Mouse (Mus musculus): Measurements from ENCODE around the gene Zbtb20. TPM values are rescaled to one million over a fixed set of nuclear protein-coding genes. Genes with fewer than 3 reads are reported as not detected.

The Zbtb20 gene
- polyA plus RNA-seq, 1 experiment: 5.9 TPM

- Histone ChIP-seq H3K27me3 (ENCODE audit: control insufficient read depth, insufficient read depth, low read length) (no peaks in the 10 kb centered on the region), H3K36me3 (ENCODE audit: control insufficient read depth, insufficient read depth, low read length) (no peaks in the 10 kb centered on the region), H3K4me3 (ENCODE audit: control insufficient read depth, low read depth, low read length) (no peak overlapping the region), H3K27ac (ENCODE audit: control insufficient read depth, insufficient read depth, low read depth, low read length) (peak overlapping the region; percentile 14), H3K4me1 (ENCODE audit: control insufficient read depth, insufficient read depth, low read length) (no peaks in the 10 kb centered on the region)
- TF ChIP-seq POLR2A (IDR thresholded peaks at IDR 0.05; ENCODE audit: control insufficient read depth, low read depth, low read length) (no peak), CTCF (IDR thresholded peaks at IDR 0.05; ENCODE audit: control insufficient read depth, insufficient read depth, insufficient replicate concordance, low read depth, low read length) (no peak)
Measured at GRCm38 (mm10) chr16:43592062-43592461, 716.4 kb downstream of the Zbtb20 start.

- H3K4me3 ChIP-seq (ENCODE audit: control insufficient read depth, low read depth, low read length): no peak overlapping the region
- no peaks in the 10 kb centered on the region for H3K36me3 ChIP-seq (ENCODE audit: control insufficient read depth, insufficient read depth, low read length)
- H3K4me1 ChIP-seq (ENCODE audit: control insufficient read depth, insufficient read depth, low read length): no peaks in the 10 kb centered on the region
- no peak for TF ChIP-seq CTCF (IDR thresholded peaks at IDR 0.05; ENCODE audit: control insufficient read depth, insufficient read depth, insufficient replicate concordance, low read depth, low read length)
- no peak for TF ChIP-seq POLR2A (IDR thresholded peaks at IDR 0.05; ENCODE audit: control insufficient read depth, low read depth, low read length)
- H3K27me3 ChIP-seq (ENCODE audit: control insufficient read depth, insufficient read depth, low read length): no peaks in the 10 kb centered on the region
- no peak overlapping the region for H3K27ac ChIP-seq (ENCODE audit: control insufficient read depth, insufficient read depth, low read depth, low read length)
Measured at GRCm38 (mm10) chr16:43592801-43593200, 717.1 kb downstream of the Zbtb20 start.

- Histone ChIP-seq H3K4me3 (ENCODE audit: control insufficient read depth, low read depth, low read length) (no peak overlapping the region), H3K4me1 (ENCODE audit: control insufficient read depth, insufficient read depth, low read length) (no peaks in the 10 kb centered on the region), H3K27ac (ENCODE audit: control insufficient read depth, insufficient read depth, low read depth, low read length) (no peak overlapping the region), H3K36me3 (ENCODE audit: control insufficient read depth, insufficient read depth, low read length) (no peaks in the 10 kb centered on the region), H3K27me3 (ENCODE audit: control insufficient read depth, insufficient read depth, low read length) (no peaks in the 10 kb centered on the region)
- no peak for TF ChIP-seq CTCF (IDR thresholded peaks at IDR 0.05; ENCODE audit: control insufficient read depth, insufficient read depth, insufficient replicate concordance, low read depth, low read length)
- TF ChIP-seq POLR2A (IDR thresholded peaks at IDR 0.05; ENCODE audit: control insufficient read depth, low read depth, low read length): no peak
Measured at GRCm38 (mm10) chr16:43597375-43598060, 721.8 kb downstream of the Zbtb20 start.

- no peak for TF ChIP-seq CTCF (IDR thresholded peaks at IDR 0.05; ENCODE audit: control insufficient read depth, insufficient read depth, insufficient replicate concordance, low read depth, low read length)
- TF ChIP-seq POLR2A (IDR thresholded peaks at IDR 0.05; ENCODE audit: control insufficient read depth, low read depth, low read length): no peak
- H3K4me3 ChIP-seq (ENCODE audit: control insufficient read depth, low read depth, low read length): no peak overlapping the region
- H3K27me3 ChIP-seq (ENCODE audit: control insufficient read depth, insufficient read depth, low read length): no peaks in the 10 kb centered on the region
- H3K27ac ChIP-seq (ENCODE audit: control insufficient read depth, insufficient read depth, low read depth, low read length): no peak overlapping the region
- no peaks in the 10 kb centered on the region for H3K4me1 ChIP-seq (ENCODE audit: control insufficient read depth, insufficient read depth, low read length)
- H3K36me3 ChIP-seq (ENCODE audit: control insufficient read depth, insufficient read depth, low read length): no peaks in the 10 kb centered on the region
Measured at GRCm38 (mm10) chr16:43599707-43600106, 724.0 kb downstream of the Zbtb20 start.

GRCm38 (mm10) chr16:43602573-43602972 is 726.9 kb downstream of the Zbtb20 start:
- no peak for TF ChIP-seq POLR2A (IDR thresholded peaks at IDR 0.05; ENCODE audit: control insufficient read depth, low read depth, low read length)
- TF ChIP-seq CTCF (IDR thresholded peaks at IDR 0.05; ENCODE audit: control insufficient read depth, insufficient read depth, insufficient replicate concordance, low read depth, low read length): no peak
- Histone ChIP-seq H3K27me3 (ENCODE audit: control insufficient read depth, insufficient read depth, low read length) (no peaks in the 10 kb centered on the region), H3K4me1 (ENCODE audit: control insufficient read depth, insufficient read depth, low read length) (no peaks in the 10 kb centered on the region), H3K4me3 (ENCODE audit: control insufficient read depth, low read depth, low read length) (no peak overlapping the region), H3K27ac (ENCODE audit: control insufficient read depth, insufficient read depth, low read depth, low read length) (no peak overlapping the region), H3K36me3 (ENCODE audit: control insufficient read depth, insufficient read depth, low read length) (no peaks in the 10 kb centered on the region)

GRCm38 (mm10) chr16:43603591-43604141 is 728.0 kb downstream of the Zbtb20 start:
- Histone ChIP-seq H3K4me3 (ENCODE audit: control insufficient read depth, low read depth, low read length) (no peak overlapping the region), H3K4me1 (ENCODE audit: control insufficient read depth, insufficient read depth, low read length) (no peaks in the 10 kb centered on the region; the same call in 1 of the 2 replicates), H3K36me3 (ENCODE audit: control insufficient read depth, insufficient read depth, low read length) (no peaks in the 10 kb centered on the region), H3K27ac (ENCODE audit: control insufficient read depth, insufficient read depth, low read depth, low read length) (no peak overlapping the region), H3K27me3 (ENCODE audit: control insufficient read depth, insufficient read depth, low read length) (no peaks in the 10 kb centered on the region)
- no peak for TF ChIP-seq POLR2A (IDR thresholded peaks at IDR 0.05; ENCODE audit: control insufficient read depth, low read depth, low read length)
- TF ChIP-seq CTCF (IDR thresholded peaks at IDR 0.05; ENCODE audit: control insufficient read depth, insufficient read depth, insufficient replicate concordance, low read depth, low read length): no peak

- H3K4me1 ChIP-seq (ENCODE audit: control insufficient read depth, insufficient read depth, low read length): peaks cover 4% of the 10 kb centered on the region; the same call in 1 of the 2 replicates
- H3K36me3 ChIP-seq (ENCODE audit: control insufficient read depth, insufficient read depth, low read length): no peaks in the 10 kb centered on the region
- no peak overlapping the region for H3K27ac ChIP-seq (ENCODE audit: control insufficient read depth, insufficient read depth, low read depth, low read length)
- TF ChIP-seq CTCF (IDR thresholded peaks at IDR 0.05; ENCODE audit: control insufficient read depth, insufficient read depth, insufficient replicate concordance, low read depth, low read length) (no peak), POLR2A (IDR thresholded peaks at IDR 0.05; ENCODE audit: control insufficient read depth, low read depth, low read length) (no peak)
- no peaks in the 10 kb centered on the region for H3K27me3 ChIP-seq (ENCODE audit: control insufficient read depth, insufficient read depth, low read length)
- H3K4me3 ChIP-seq (ENCODE audit: control insufficient read depth, low read depth, low read length): no peak overlapping the region
Measured at GRCm38 (mm10) chr16:43604399-43605013, 728.8 kb downstream of the Zbtb20 start.
